Mouse (Mus musculus) left cerebral cortex, postnatal 36 days (tissue): ENCODE data around the gene Fmnl2. TPM values are rescaled to one million over a fixed set of nuclear protein-coding genes. Genes with fewer than 3 reads are reported as not detected.

Experiments
- DNase-seq, 2 experiments: peaks; one replicate each; pipeline ENCODE4 v3.0.0; 2021 to 2022; ENCODE audit warnings: low spot score in 2 of 2, mixed read lengths in 1 of 2
- intact Hi-C: fragments of 180-260 bp; cut with DNase I; formaldehyde crosslinking; loops from one replicate; pipeline ENCODE4 v1.15.1; 2025
- total RNA-seq, 2 experiments: library from RNA; stranded (reverse); gene quantifications; 2 replicates each; pipeline ENCODE4 v1.2.3; 2021

Gene Fmnl2
- total RNA-seq, 2 experiments from 2014 or later: 39.4 to 43.9 TPM

- DNase-seq: no peak
- intact Hi-C loops: no loop called here
These were observed 117.1 kb downstream of the Fmnl2 start for GRCm38 (mm10) chr2:52974776-52975175.

GRCm38 (mm10) chr2:52977921-52978675 is 120.4 kb downstream of the Fmnl2 start:
- no peak for DNase-seq
- intact Hi-C loops: no loop called here

GRCm38 (mm10) chr2:52978796-52979195 is 121.1 kb downstream of the Fmnl2 start:
- intact Hi-C loops: no loop called here
- DNase-seq: no peak

GRCm38 (mm10) chr2:52979280-52979763 is 121.7 kb downstream of the Fmnl2 start:
- DNase-seq: no peak
- intact Hi-C loops: no loop called here

DNA sequence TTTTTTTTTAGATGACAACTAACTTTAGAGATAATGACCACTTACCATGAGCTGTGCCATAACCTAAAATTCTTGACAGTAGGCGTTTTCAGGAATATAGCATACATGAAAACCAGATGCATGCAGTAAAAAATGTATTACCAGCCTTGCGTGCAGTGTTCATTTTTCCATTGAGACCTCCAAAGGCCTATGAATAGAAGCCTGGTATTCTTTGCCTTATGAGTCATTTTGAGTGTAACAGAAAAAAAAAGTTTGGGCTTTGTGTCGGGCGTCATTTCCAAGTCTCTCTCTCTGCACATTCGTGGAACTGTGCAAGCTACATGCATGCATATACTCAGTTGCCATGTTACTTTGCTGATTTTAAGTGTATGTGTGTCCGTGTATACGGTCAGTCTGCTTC is 123.5 kb downstream of the Fmnl2 start:
- intact Hi-C loops: no loop called here

DNA sequence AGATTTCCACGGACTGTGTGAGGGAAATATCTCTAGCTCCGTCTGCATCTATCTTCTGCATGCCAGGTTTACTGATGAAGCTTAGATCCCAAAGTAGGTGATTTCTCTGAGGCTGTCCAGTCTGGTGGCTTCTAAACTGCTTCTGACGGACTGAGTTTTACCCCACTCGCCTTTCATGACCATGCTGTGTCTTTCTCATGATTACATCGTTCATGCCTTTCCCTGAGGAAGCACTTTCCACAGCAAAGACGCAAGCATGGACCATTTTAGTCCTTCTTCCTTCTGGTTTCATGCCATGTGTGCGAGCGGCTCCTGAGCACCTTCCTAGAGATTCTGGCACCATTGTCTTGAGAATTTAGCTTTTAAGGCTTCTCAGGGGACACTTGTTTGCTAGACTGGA is 123.9 kb downstream of the Fmnl2 start:
- intact Hi-C loops: no loop called here
- no peak for DNase-seq

More for the DNA sequence above, 123.5 kb downstream of the Fmnl2 start:
- no peak for DNase-seq

DNA sequence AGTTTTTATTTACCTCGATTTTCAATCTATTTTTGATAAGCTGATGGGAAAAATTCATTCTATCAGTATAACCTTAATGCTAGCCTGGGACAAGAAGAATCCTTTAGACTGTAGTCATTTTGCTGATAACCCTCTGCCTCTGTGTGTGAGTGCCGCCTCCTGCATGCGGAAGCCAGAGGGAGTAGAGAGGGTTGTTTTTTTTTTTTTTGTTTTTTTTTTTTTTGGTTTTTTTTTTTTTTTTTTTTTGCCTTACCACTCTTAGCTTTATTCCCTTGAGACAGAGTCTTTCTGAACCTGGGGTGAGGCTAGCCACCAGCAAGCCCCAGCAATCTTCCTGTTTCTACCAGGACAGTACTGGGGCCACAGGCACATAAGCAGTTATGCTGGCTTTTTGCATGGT is 124.8 kb downstream of the Fmnl2 start:
- DNase-seq: no peak
- intact Hi-C loops: no loop called here

- intact Hi-C loops: no loop called here
- no peak for DNase-seq
These were observed 126.9 kb downstream of the Fmnl2 start for GRCm38 (mm10) chr2:52984556-52984955.

- intact Hi-C loops: no loop called here
- no peak for DNase-seq
These were observed 127.5 kb downstream of the Fmnl2 start for GRCm38 (mm10) chr2:52985167-52985566.

- DNase-seq: no peak
- intact Hi-C loops: no loop called here
These were observed 128.7 kb downstream of the Fmnl2 start for GRCm38 (mm10) chr2:52986354-52986753.

DNA sequence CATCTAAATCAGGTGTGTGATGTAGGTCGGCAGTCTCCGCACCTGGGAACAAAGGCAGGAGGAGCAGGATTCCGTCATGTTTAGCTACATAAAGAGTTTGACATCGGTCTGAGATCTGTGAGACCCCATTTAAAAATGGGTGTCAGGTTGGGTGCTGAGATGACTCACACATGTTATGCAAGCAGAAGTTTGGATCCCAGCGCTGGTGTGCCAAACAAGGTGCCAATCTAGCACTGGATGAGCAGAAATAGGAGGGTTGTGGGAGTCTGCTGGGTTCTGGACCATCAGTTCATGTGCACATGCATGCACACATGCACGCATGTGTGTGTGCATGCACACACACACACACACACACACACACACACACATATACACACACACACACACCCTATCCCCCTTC is 129.4 kb downstream of the Fmnl2 start:
- DNase-seq: no peak
- intact Hi-C loops: no loop called here

DNA sequence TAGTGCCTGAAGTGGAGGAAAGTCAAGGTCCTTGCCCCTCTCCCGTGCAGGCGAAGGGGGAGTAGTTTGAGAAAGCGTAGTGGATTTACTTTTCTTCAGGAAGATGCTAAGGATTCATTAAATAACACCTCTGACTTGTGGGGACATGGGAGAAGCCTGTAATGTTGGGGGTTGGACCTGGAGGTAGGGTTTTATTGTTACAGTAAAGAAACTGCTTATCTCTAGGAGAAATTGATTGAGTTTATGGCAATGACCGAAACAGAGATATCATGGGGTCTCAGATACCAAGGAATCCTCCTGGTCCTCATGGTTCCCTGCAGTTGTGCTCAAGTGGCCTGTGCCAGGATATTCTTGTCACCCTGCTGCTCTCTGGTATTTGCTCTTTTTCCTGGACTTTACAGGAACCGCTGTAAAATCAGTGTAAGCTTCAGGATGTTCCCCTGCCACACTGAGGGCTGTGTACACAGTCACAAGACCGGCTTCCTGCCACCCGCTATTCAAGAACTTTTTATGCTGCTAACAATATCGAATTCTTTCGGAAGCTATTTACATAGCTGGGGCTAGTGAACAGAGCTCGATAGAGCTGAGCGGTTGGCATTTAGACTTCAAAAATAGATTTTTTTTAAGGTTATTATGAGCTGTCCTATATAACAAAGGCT is 130.1 kb downstream of the Fmnl2 start:
- DNase-seq: no peak
- intact Hi-C loops: no loop called here

GRCm38 (mm10) chr2:52989316-52989715 is 131.7 kb downstream of the Fmnl2 start:
- intact Hi-C loops: no loop called here
- no peak for DNase-seq

DNA sequence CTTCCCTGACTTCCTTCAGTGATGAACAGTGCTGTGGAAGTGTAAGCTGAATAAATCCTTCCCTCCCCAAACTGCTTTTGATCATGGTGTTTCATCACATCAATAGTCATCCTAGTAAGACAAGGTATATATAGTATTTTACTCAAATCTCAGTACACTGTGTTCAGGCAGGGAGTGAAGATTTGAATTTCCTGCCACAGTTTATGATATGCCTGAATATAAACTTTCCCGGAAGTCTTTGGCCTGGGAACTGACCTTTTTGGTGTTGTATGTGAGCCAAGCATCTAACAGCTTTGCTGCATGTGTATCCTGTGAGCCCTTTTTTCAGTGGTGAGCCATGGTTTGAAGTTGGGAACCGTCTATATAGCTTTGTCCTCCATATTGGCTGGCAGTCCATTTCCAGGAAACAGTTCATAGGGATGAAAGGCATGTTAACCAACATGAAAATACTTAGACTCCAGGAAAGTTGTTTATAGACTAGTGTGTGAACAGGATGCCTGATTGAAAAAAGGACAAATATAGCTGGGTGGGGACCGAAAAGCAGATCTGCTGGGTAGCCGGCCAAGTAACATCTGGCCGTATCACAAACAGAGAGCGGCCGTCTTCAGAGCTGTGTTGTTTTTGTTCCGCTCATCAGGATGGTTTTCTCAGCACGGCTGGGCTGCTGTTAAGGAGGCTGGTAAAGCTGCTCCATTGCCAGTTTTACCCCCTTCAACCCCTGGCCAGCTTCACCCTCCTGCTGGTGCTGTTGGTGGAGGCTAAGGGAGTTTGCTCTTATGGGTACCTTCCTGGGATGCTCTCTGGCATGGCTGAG is 133.4 kb downstream of the Fmnl2 start:
- intact Hi-C loops: loop anchor here (5.0 kb wide), 1 partner anchor 134 kb away; the partner anchor contains the start of gene Fmnl2
- DNase-seq: no peak

DNA sequence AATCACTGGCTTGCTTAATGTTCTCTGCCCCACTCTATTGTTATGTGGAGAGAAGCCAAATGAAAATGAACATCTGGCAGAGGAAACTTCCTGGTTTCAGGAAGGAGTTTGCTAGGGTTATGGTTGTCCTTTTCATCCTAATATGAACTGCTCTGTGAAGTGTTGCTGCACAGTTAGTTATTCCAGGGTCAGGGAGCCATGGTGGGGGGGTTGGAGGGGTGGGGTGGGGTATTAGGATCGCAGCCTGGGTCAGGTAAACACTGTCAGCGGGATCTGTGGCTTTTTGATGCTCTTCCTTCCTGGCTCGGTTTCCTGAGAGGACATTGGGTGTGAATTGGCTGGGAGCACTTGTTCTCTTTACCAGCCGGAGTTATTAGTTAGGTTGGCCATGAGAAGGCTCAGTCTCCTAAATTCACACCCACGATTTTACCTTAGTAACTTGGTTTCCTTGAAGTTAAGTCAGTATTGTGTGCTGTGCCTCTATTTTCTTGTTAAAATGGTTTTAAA is 134.1 kb downstream of the Fmnl2 start:
- intact Hi-C loops: loop anchor here (5.0 kb wide), 1 partner anchor 134 kb away; the partner anchor contains the start of gene Fmnl2
- no peak for DNase-seq

GRCm38 (mm10) chr2:52993241-52993640 is 135.6 kb downstream of the Fmnl2 start:
- intact Hi-C loops: loop anchor here (5.0 kb wide), 1 partner anchor 136 kb away; the partner anchor contains the start of gene Fmnl2
- DNase-seq: no peak

DNA sequence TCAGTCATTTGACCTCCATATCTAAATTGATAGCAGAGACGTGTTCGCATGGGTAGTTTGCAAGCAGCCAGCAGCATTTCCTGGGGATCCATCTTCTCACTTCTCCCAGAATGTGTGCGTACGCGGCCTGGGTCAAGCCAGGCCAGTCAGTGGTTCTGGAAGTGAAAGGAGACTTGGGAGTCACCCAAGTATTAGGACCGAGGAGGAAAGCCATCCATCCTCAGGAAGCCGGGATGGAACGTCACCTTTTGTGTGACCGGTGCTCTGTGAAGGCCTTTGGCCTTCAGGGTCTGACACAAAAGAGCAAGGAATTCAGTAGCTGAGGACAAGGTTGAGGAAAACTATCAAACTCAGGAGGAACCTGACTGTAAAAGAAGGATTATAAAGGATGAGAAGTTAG is 136.9 kb downstream of the Fmnl2 start:
- no peak for DNase-seq
- intact Hi-C loops: loop anchor here (5.0 kb wide), 1 partner anchor 137 kb away; the partner anchor contains the start of gene Fmnl2

- intact Hi-C loops: no loop called here
- DNase-seq: no peak
These were observed 140.5 kb downstream of the Fmnl2 start for GRCm38 (mm10) chr2:52997955-52998750.

DNA sequence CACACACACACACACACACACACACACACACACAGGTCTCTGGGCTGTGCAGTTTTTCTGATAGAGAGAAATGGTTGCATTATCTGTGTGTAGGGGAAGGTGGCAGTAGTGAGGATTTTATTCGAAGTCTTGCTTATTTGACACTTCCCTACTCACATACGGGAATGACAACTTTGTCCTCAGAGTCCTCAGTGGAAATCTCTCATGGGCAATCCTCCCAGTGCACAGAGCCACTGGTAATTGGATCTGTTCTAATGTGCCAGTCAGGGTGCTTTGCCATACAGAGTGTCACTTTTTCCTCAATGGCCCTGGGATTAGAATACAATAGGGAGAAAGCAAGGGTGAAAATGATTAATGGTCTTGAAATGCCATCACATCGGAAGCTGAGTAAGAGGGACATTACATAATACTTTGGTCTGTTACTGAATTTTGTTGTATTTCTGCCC is 141.9 kb downstream of the Fmnl2 start:
- DNase-seq: no peak
- intact Hi-C loops: no loop called here
